Mouse (Mus musculus) ovary, postnatal 14 days (tissue): ENCODE measurements around the gene Mknk2.
A peak's percentile ranks its signal among the peaks of the same experiment; 100 is the strongest.

Experiments used
- DNase-seq: peaks from one replicate; pipeline ENCODE4 v3.0.0; 2022; ENCODE audit warnings: low spot score

Gene Mknk2

GRCm38 (mm10) chr10:80692249-80693165 is 14.6 kb upstream of the Mknk2 start:
- no peak for DNase-seq

- DNase-seq: peak; percentile 58
Measured at GRCm38 (mm10) chr10:80687850-80688249, 9.9 kb upstream of the Mknk2 start.

DNA sequence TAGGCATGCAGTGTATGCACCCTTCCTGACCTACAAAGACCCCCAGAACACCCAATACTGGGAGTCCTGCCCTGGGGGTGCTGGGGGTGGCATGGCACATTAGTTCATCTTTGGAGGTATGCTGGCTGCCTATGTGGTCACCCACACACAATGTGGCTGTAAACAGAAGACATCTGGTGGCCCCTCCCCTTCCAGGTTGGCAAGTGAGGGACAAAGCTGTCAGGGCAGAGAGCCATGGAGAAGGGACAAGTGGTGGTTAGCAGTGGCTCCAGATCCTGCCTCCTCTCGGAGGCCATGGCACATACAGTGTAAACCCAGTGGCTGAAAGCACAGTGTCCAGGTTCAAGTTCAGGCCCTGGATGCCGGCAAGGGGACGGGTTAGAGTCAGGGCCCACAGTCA is 8.7 kb upstream of the Mknk2 start:
- no peak for DNase-seq

DNA sequence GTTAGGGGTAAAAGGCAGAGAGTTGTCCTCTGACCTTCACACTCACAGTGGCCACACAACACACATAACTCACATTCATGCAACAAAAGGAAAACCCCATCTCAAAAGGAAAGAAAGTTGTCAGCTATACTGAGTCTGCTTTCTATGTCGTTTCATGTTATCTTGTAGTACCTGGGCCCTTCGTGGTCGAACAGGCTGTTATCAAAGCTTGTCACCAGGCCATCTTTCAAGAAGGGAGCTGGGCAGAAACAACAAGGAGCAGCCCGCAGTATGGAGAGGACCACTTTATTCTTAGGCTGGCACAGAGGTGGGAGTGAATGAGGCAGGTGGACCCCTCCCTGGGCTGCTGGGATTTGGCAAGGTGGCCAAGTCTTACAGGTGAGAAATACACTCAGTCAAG is 7.1 kb upstream of the Mknk2 start:
- DNase-seq: no peak

DNA sequence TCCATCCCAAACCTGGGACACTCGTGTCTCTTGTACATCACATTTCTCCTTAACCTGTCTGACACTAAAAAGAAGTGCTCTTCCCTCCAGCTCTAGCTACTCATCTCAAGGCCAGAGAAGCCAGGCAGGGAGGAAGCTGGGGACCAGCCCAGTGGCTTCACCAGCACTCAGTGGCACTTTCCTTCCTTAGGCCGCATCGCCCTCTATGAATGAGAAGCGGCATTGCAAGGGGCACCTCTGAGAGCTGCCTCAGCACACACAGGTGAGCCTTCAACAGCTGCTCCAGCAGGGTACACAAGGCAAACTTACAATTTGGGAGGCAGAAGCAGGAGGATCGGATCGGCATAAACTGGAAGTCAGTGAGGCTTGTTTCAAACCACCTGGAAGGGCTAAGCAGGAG is 6.3 kb upstream of the Mknk2 start:
- peak; percentile 58 for DNase-seq

- no peak for DNase-seq
Measured at GRCm38 (mm10) chr10:80683647-80684046, 5.7 kb upstream of the Mknk2 start.

GRCm38 (mm10) chr10:80682003-80682402 is 4.1 kb upstream of the Mknk2 start:
- no peak for DNase-seq

DNA sequence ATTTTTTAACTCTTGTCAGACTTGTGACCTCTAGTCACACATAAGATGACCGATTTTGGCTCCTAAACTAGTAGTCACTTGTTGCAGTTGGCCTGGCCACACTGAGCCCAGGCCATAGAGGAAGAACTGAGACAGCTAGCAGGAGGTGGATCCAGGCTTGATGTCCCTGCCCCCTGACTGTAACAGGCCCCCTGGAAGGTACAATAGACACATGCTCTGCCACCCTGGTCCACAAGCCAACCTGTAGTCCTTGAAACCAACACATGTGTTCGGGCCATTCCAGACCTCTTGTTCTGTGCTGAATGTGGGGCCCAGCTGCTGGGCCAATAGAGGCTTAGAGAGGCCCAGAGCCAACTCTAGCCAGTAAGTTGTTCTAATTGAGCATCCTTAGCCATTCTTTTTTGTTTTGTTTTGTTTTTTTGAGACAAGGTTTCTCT is 2.4 kb upstream of the Mknk2 start:
- no peak for DNase-seq

- DNase-seq: no peak
Measured at GRCm38 (mm10) chr10:80679556-80680259, 1.8 kb upstream of the Mknk2 start.

DNA sequence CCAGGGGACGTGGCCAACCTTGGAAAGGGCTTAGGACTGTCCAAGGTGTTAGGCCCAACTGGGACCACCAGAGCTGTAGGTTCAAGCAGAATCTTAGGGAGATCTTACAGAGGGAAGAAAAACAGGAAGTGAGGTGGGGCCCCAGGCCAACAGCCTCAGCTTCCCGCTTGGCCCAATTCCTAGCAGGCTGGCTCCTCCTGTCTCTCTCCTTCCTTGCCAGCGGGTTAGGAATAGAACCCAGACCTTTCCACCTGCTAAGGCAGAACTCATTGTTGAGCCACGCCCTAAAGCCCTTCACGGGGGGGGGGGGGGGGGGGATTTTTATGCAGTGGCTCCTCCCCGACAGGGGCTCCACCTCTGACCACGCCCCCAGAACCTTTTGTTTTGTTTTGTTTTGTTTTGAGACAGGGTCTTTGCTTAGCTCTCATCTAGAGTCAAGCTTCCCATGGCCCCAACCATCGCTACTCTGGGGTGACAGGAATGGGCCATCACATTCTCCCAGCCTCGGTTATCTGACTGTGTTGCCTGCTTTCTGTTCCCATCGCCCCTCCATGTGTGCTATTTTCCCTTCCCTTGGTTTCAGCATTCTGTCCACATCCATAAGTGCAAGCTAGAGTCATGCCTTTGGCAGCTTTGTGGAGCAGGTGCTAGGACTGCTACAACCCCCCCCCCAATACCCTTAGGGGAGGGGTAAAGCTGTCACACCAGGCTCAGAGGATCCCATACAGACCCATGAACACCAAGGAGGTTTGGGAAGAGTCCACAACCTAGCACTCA is 877 bp upstream of the Mknk2 start:
- DNase-seq: no peak

DNA sequence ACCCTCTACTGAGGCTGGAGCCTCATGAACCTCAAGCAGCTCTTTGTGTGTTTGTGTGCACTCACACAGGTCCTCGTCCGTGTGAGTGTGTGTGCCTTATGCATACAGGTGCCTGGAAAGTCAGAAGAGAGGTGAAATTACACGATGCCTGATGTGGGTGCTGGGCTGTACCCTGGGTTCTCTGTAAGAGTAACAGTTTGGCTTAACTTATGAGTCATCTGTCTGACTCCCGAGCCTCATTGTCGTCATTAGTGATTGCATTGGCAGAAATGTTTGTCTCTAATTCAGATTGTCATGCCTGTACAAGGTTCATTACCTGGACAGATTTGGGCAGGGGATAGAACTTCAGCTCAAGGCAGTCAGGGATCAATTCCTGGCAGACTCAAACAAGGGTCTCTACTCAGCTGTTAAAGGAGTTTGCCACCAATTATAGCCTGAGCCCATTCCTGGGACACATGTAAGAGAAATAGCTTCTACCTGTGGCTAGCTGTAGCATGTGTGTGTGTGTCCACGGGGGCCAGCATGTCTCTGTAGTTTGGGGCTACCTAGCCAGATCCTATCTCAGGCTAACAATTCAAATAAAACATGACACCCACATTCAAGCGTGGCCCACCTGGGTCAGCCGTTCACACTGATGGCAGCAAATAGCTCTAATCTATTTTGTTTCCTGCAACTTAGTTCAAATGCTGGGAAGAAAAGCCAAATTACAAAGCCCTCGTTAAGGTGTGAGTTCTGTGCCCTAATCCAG is 610 bp downstream of the Mknk2 start:
- DNase-seq: no peak

- peak; percentile 98 for DNase-seq
Measured at GRCm38 (mm10) chr10:80676198-80676928, 1.5 kb downstream of the Mknk2 start.

- DNase-seq: no peak
Measured at GRCm38 (mm10) chr10:80675405-80676197, 2.3 kb downstream of the Mknk2 start.

GRCm38 (mm10) chr10:80674851-80675404 is 3.0 kb downstream of the Mknk2 start:
- no peak for DNase-seq

- no peak for DNase-seq
Measured at GRCm38 (mm10) chr10:80674161-80674711, 3.7 kb downstream of the Mknk2 start.

DNA sequence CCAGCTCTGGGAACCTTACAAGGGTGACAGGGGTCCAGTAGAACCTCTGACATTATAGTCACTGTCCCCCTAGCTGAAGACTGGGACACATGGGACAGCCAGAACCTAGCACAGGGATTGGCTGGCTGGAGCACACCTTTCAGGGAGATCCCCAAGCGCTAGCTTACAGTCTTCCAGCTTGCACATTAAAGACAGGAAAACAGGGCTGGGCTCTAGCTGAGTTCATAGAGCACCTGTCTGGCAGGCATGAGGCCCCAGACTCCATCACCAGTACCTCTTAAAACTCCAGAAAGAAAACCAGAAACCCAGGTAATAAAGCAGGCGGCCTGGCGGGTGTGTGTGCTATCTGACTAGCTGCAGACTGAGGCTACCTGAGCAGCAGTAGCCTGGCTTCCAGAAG is 4.2 kb downstream of the Mknk2 start:
- no peak for DNase-seq

DNA sequence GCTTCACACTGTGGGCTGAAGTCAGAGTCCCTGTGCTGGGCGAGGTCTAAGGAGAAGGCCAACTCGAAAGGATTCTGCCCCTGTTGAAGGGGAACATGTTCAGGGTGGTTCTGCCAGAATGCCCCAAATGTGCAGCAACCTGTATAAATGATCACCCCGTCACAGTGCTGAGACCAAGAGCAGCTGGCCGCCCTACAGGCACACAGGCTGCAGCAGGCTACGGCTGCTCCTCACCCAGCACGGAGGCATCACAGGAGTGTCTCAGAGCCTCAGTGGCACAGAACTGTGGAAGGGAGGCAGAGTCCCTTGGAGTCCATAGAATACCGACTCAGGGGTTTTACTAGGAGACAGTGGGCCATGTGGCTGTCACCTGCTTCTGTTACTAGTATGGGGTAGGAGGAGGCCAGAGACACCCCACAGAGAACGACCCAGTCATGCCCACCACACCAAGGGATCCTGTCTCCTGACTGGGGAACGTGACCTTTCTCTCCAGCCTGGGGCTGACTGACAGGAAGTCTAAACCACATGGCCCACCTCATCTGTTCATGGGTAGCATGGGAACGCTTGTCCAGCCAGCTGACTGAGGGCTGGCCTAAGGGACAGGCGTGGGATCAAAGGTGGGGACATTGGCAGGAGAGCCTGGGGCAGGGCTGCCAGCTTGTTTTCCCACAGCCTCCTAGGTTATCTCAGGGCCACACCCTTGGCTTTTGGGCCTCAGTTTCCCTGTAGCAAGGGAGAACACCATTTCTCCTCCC is 5.8 kb downstream of the Mknk2 start:
- DNase-seq: no peak

GRCm38 (mm10) chr10:80671251-80671650 is 6.7 kb downstream of the Mknk2 start:
- DNase-seq: no peak

- no peak for DNase-seq
Measured at GRCm38 (mm10) chr10:80670531-80670930, 7.4 kb downstream of the Mknk2 start.
